Mouse (Mus musculus): ENCODE data around the gene Dync1li2. TPM values are rescaled to one million over a fixed set of nuclear protein-coding genes. Genes with fewer than 3 reads are reported as not detected.

Gene Dync1li2
- total RNA-seq, 2 experiments from 2014 or later: 92.6 to 107 TPM

DNA sequence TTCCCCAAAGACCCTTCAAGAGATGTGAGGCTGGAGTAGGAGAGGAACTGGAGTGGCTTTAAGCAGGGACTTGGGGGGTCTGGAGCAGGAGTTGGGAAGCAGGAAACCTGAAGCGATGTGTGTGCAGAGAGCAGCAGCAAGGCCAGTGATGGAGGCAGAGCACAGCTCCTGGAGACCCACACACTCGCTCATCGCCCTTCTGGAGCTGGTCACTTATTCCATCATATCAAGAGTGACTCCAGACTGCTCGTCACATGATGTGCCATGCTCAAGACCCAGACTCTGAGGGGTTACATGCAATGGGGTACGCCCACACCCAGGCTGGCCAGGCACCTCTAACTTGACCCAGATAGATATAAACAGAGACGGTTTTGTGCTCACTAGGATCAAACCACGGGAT, 62.6 kb downstream of the Dync1li2 start:
- DNase-seq: no peak

DNA sequence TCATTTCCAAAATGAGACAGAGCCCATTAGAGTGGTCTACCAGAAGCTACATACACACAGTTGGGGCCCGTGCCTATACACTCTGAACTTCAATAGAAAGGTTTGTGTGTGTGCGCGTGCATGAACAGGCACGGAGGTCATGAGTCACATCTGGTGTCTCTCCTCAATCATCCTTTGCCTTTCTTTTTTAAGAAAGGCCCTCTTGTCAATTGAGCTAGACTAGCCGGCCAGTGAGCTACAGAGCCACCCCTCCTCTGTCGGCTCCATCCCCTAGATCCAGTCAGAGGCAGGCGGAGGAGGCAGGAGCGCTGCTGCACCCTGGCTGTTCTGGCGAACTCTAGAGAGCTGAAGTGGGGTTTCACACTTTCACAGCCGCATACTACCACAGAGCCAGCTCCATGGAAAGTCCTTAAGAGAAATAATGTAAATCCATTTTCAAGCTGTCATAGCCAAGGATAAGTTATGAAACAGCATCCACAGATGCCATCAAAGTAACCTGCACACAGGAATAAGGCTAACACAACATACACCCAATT, 63.5 kb downstream of the Dync1li2 start:
- no peak for DNase-seq

DNA sequence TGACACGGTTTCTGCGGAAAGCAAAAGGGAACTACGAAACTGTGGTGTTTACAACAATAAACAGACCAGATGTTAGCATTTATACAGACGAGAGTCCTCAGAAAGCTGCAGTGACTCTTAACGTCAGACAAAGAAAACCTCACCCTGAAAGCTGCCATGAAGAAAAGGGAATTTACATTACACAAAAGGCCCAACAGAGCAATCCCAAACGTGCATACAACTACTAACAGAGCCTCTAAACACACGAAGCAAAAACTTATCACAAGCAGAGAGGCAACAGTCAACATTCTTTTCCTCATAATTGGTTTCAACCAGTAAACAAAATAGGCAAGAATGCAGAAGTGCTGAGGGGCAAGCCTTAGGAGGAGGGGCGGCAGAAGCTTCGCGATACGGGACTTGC, 66.2 kb downstream of the Dync1li2 start:
- no peak for DNase-seq

DNA sequence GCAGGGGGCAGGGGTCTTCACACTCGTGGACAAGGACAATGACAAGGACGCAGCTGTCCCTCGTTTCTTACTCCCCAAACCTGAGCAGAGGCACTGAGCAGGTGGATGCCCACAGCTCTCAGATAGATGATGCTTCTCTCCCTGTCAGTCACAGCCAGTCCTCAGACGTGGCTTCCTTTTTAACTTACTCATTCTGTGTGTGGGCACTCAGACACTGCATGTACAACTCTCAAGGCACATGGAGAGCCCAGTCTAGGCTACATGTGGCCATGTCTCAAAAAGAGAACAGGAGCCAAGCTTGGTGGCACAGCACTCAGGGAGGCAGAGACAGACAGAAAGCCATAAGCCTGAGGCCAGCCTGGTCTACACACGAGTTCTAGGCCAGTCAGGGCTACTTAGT, 66.9 kb downstream of the Dync1li2 start:
- DNase-seq: no peak

DNA sequence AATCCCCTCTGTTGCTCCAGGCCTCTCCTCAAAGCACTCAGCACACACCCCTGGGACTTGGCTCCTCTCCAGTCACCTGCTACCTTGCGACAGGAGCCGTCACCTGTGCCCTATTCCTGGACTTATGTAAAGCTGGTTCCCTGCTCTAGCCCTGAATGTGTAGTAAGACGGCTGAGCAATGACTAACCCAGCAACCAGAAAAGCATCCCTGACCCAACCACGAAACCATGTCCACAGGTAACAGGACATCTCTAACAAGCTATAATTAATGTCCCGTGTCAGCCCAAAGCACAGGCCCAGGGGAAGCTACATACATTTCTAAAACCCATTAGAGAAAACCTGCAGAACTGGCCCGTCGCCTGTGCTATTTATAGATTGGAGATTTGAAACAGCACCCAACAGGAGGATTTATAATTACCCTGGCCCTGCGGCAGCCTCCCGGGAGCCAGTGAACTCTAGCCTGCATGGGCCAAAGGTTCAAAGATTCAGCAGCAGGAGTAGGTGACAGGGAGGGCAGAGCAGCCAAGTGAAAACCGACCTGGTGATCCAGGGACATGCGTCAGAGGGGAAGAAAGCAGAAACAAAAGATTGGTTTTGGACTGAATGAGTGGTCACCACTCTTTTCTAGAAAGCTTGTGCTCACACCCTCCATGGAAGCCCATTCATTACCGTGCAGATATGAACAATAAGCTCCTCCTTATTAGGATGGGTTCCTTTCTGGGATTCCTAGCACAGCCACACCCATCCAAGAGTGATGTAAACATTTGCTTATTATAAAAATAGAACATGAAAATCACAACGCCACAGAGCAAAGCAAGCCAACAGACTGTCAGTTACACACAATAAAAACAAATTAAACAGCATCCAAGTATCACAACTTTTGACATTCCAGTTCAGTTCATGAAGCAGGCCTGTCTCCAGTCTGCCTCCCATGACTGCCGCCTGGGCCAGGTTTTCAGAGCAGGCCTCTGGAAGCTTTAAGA, 67.7 kb downstream of the Dync1li2 start:
- DNase-seq: peak; percentile 70

DNA sequence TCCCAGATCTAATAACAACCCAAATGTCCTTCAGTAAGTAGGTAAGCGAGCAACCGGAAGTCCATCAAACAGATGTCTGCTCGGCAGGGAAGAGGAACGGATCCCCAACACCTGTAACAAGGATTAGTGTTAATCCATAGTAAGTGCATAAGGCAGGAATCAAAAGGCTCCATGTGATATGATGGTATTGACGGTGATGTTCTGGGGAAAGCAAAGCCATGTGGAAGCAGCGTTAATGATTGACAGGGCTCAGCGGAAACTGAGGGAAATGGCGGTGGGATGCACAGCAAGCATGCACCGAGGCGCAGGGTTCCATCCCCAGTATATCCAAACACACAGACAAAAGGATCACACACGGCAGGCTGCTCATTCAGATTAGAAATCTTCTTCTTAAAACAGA, 68.6 kb downstream of the Dync1li2 start:
- DNase-seq: no peak

DNA sequence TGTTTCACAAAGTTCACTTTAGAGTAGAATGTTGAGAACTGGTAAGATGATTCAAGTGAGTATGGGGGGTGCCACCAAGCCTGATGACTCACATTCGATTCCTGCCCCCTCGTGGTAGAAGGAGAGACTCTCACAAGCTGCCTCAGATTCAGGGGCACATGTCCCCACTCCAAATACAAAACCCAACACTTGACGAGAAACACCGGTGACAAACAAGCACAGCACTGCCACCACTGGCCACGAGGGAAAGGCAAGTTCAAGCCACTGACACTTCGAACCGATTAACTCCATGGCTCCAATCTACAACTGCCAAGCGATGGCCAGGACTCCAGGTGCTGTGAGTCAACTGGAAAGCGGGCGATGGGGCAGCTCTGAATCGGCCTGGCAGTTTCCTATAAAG, 69.1 kb downstream of the Dync1li2 start:
- DNase-seq: peak; percentile 42

DNA sequence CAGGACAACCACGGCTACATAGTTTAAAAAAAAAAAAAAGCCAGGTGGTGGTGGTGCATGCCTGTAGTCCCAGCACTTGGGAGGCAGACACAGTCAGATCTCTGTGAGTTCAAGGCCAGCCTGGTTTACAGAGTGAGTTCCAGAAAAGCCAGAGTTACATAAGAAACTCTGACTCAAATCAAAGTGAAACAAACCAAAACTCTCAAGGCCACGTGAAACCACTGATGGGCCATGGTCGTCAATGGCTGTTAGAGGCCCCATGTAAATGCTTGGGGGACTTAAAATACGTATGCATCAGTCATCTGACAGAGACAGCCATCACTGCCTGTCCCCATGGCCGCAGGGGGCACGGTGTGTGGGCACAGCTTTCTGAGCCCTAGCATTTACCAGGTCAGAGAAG, 71.7 kb downstream of the Dync1li2 start:
- DNase-seq: no peak

DNA sequence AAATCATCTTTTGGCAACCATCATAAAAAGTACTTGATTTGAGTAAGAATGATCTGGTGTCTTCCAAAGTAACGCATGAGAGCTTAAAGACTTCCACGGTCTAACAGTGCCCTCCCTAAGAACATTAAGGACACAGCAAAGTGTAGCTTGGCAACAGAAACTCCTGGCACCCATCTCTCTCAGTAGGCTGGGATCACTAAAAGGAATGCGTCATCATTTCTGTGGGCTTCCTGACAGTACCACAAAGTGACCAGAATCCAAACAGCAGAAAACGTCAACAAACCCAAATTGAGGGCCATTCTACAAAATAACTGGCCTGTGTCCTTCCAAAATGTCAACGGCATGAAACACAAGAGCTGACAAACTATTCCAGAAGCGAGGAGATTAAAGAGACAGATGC, 72.8 kb downstream of the Dync1li2 start:
- no peak for DNase-seq

DNA sequence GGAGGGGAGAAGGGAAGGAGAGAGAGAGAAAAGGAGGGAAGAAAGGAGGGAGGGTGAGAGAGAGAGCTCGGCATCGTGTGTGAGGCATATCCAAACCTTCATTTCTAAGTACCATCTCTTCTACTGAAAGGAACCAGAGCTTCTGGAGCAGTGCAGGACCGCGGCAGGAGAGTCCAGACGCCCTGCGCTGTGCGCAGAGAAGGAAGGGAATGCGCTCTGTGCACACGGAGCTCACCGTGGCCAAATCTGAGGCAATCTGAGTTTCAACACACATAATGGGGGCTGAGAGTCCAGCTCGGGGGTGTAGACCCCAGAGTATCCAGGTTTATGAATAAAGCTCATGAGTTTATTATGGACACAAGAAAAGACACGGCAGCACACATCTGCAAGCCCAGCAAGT, 73.3 kb downstream of the Dync1li2 start:
- DNase-seq: no peak

Other genes starting within 250 kb of the Dync1li2 start
- gene Tk2, start 194.5 kb downstream of the Dync1li2 start, total RNA-seq (2021): 10 to 100 TPM in 1 of 2 experiments, 1 to 10 TPM in 1; 9.6 to 10.3 TPM
- 10 to 100 TPM; 10.9 to 11.3 TPM for gene Cklf, start 192.2 kb downstream of the Dync1li2 start, total RNA-seq (2021)
- gene Cmtm2a, start 149.9 kb downstream of the Dync1li2 start, total RNA-seq (2021): not detected
- gene Gm45711, start 133.0 kb downstream of the Dync1li2 start, total RNA-seq (2021): not detected
- not detected for gene Cmtm1, start 132.9 kb downstream of the Dync1li2 start, total RNA-seq (2021)
- gene Gm11020, start 121.5 kb downstream of the Dync1li2 start, total RNA-seq (2021): not detected
- not detected for gene Cmtm2b, start 120.8 kb downstream of the Dync1li2 start, total RNA-seq (2021)
- gene Cmtm3, start 103.6 kb downstream of the Dync1li2 start, total RNA-seq (2021): 10 to 100 TPM; 50.6 to 50.7 TPM
- 10 to 100 TPM; 17.1 to 17.2 TPM for gene Cmtm4, start 47.2 kb downstream of the Dync1li2 start, total RNA-seq (2021)
- gene Terb1, start 66.9 kb upstream of the Dync1li2 start, total RNA-seq (2021): not detected
- gene Nae1, start 91.6 kb upstream of the Dync1li2 start, total RNA-seq (2021): 10 to 100 TPM; 40.9 to 41.0 TPM
- 1 to 10 TPM; 1.7 to 2.9 TPM for gene Car7, start 91.6 kb upstream of the Dync1li2 start, total RNA-seq (2021)
- 1 to 10 TPM; 5.0 to 5.4 TPM for gene Pdp2, start 148.4 kb upstream of the Dync1li2 start, total RNA-seq (2021)
- 1 to 10 TPM; 2.8 to 4.6 TPM for gene Cdh16, start 181.3 kb upstream of the Dync1li2 start, total RNA-seq (2021)
- 100 to 1,000 TPM; 193 to 274 TPM for gene Rrad, start 188.3 kb upstream of the Dync1li2 start, total RNA-seq (2021)
- gene Ciao2b, start 198.9 kb upstream of the Dync1li2 start, total RNA-seq (2021): 10 to 100 TPM; 82.2 to 85.4 TPM